Mouse (Mus musculus): Measurements from ENCODE around the gene Galr3. TPM values are rescaled to one million over a fixed set of nuclear protein-coding genes. Genes with fewer than 3 reads are reported as not detected.

Galr3 gene
- total and polyA plus RNA-seq, 3 experiments, result 2.6 to 4.5 TPM; not detected in 1

- DNase-seq (ENCODE audit: low read depth, low spot score), result no peak
- Histone ChIP-seq H3K27me3 (ENCODE audit: control insufficient read depth in 1 of 2, insufficient read depth in 2 of 2, low read length in 2 of 2) (no peaks in the 10 kb centered on the region), H3K36me3 (ENCODE audit: control insufficient read depth in 1 of 2, insufficient read depth in 2 of 2, low read length in 2 of 2) (peaks cover 0 to 3% of the 10 kb centered on the region in 2 experiments; a peak in 1 of 4 replicates), H3K4me3 (ENCODE audit: control insufficient read depth in 1 of 2, insufficient read depth in 1 of 2, low read depth in 2 of 2, low read length in 2 of 2) (no peak overlapping the region), H3K4me1 (ENCODE audit: control insufficient read depth in 1 of 2, insufficient read depth in 2 of 2, low read length in 2 of 2) (no peaks in the 10 kb centered on the region), H3K9ac (ENCODE audit: control insufficient read depth, low read depth, low read length, poor library complexity, severe bottlenecking) (no peak overlapping the region), H3K27ac (ENCODE audit: control insufficient read depth, low read depth, low read length) (no peak overlapping the region), H3K9me3 (replicated peaks; ENCODE audit: insufficient read depth, low read length) (no peaks in the 10 kb centered on the region), H3K79me2 (ENCODE audit: control insufficient read depth, insufficient read depth, low read length, poor library complexity) (no peaks in the 10 kb centered on the region)
- no peak for TF ChIP-seq HCFC1 (IDR thresholded peaks at IDR 0.05; ENCODE audit: low read depth, low read length)
Measured at GRCm38 (mm10) chr15:79050160-79050845, 8.6 kb downstream of the Galr3 start.

GRCm38 (mm10) chr15:79050964-79051363, 9.3 kb downstream of the Galr3 start:
- Histone ChIP-seq H3K79me2 (ENCODE audit: control insufficient read depth, insufficient read depth, low read length, poor library complexity) (no peaks in the 10 kb centered on the region), H3K4me1 (ENCODE audit: control insufficient read depth in 1 of 2, insufficient read depth in 2 of 2, low read length in 2 of 2) (no peaks in the 10 kb centered on the region), H3K36me3 (ENCODE audit: control insufficient read depth in 1 of 2, insufficient read depth in 2 of 2, low read length in 2 of 2) (peaks cover 0 to 3% of the 10 kb centered on the region in 2 experiments; a peak in 1 of 4 replicates), H3K9ac (ENCODE audit: control insufficient read depth, low read depth, low read length, poor library complexity, severe bottlenecking) (no peak overlapping the region), H3K9me3 (replicated peaks; ENCODE audit: insufficient read depth, low read length) (no peaks in the 10 kb centered on the region), H3K27ac (ENCODE audit: control insufficient read depth, low read depth, low read length) (no peak overlapping the region), H3K4me3 (ENCODE audit: control insufficient read depth in 1 of 2, insufficient read depth in 1 of 2, low read depth in 2 of 2, low read length in 2 of 2) (no peak overlapping the region), H3K27me3 (ENCODE audit: control insufficient read depth in 1 of 2, insufficient read depth in 2 of 2, low read length in 2 of 2) (no peaks in the 10 kb centered on the region)
- DNase-seq (ENCODE audit: low read depth, low spot score), result no peak
- peak; percentile 80 for TF ChIP-seq ZKSCAN1 (IDR thresholded peaks at IDR 0.05; ENCODE audit: low read depth, low read length)
- TF ChIP-seq MEF2A (IDR thresholded peaks at IDR 0.05; ENCODE audit: extremely low read depth, insufficient replicate concordance, low read depth, low read length, poor library complexity, severe bottlenecking), result no peak
- TF ChIP-seq GABPA (IDR thresholded peaks at IDR 0.05; ENCODE audit: low read depth, low read length), result no peak

DNA sequence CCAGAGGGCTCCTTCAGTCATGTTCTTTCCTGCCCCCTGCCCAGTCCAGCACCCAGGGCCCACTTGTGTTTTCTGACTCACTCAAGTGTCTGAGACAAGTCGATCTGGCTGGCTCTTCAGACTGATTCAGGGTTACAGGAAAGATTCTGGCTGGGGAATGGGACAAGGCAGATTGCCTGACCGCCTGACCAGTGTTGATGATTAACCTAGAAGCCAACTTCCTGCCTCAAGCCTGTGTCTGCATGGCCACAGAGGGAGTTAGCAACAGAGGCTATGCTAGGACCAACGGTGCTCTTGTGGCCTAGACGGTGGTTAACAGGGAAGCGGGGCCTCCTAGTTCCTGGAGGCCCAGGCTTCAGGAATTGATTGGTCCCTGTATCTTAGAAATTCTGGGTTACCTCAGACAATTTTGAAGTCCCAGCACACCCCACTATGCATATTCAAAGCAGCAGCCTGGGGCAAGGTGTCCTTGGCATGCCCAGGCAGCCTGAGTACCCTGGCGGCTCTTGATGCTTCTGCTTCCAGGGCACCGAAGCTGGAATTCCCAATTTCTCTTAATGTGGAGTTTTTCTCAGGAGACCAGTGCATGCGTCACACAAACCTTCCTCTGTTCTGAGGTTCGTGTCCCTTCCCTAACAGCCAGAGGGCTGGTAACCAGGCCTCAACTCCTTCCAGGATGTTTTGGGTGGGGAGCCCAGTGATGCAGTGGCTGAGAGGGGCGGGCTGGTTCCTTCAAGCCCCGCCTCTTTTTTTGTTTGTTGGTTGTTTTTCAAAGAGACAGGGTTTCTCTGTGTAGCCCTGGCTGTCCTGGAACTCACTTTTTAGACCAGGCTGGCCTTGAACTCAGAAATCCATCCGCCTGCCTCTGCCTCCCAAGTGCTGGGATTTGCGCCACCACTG, 10.0 kb downstream of the Galr3 start:
- no peak overlapping the region for H3K9ac ChIP-seq (ENCODE audit: control insufficient read depth, low read depth, low read length, poor library complexity, severe bottlenecking)
- no peak for TF ChIP-seq GABPA (IDR thresholded peaks at IDR 0.05; ENCODE audit: low read depth, low read length)
- peak; percentile 70 for TF ChIP-seq POLR2AphosphoS2 (IDR thresholded peaks at IDR 0.05; ENCODE audit: low read length)
- peak; percentile 32; the same call in 1 of the 2 replicates for TF ChIP-seq ZMIZ1 (IDR thresholded peaks at IDR 0.05; ENCODE audit: low read depth, low read length)
- no peak overlapping the region for H3K4me3 ChIP-seq (ENCODE audit: control insufficient read depth in 1 of 2, insufficient read depth in 1 of 2, low read depth in 2 of 2, low read length in 2 of 2)
- DNase-seq (ENCODE audit: low read depth, low spot score), result no peak
- H3K79me2 ChIP-seq (ENCODE audit: control insufficient read depth, insufficient read depth, low read length, poor library complexity), result no peaks in the 10 kb centered on the region
- peaks cover 0 to 3% of the 10 kb centered on the region in 2 experiments; a peak in 1 of 4 replicates for H3K36me3 ChIP-seq (ENCODE audit: control insufficient read depth in 1 of 2, insufficient read depth in 2 of 2, low read length in 2 of 2)
- H3K27me3 ChIP-seq (ENCODE audit: control insufficient read depth in 1 of 2, insufficient read depth in 2 of 2, low read length in 2 of 2), result no peaks in the 10 kb centered on the region
- no peaks in the 10 kb centered on the region for H3K9me3 ChIP-seq (replicated peaks; ENCODE audit: insufficient read depth, low read length)
- no peak overlapping the region for H3K27ac ChIP-seq (ENCODE audit: control insufficient read depth, low read depth, low read length)
- H3K4me1 ChIP-seq (ENCODE audit: control insufficient read depth in 1 of 2, insufficient read depth in 2 of 2, low read length in 2 of 2), result no peaks in the 10 kb centered on the region
